Mouse (Mus musculus): ENCODE measurements at regions not wholly inside any gene's neighbourhood (a gene's known extent, or its start where the extent isn't known, plus 50 kb on each side); places are given as distances from the start of the nearest gene placed in this dataset.
"Not testable (repeated sequence)": the region's sequence is repeated elsewhere in the genome, so short reads cannot be mapped to it uniquely, and the experiment has no call there.

- DNase-seq (ENCODE audit: low spot score in 2 of 2): no peak
Measured at GRCm38 (mm10) chr10:37873925-37874324, 735.2 kb upstream of the Marcks start.

DNA sequence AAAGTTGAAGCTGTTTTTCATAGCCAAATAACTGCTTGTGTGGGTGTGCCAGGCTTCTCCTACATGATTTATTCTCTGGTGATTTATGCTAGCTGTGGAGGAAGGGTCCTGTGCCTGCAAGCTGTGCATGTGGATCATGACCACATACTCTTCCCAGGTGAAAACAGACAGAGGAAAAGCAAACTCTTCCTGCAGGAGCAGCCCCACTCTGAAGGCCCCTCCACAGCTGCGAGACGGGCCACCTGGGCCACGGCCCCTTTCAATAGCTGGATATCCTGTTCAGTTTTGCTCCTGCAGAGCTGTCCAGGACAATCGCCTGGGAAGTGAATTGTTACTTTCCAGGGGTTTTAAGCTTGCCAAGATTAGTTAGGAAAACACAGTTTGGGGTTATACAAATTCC lies 722.3 kb upstream of the Marcks start:
- no peak for DNase-seq (ENCODE audit: low spot score in 2 of 2)

DNA sequence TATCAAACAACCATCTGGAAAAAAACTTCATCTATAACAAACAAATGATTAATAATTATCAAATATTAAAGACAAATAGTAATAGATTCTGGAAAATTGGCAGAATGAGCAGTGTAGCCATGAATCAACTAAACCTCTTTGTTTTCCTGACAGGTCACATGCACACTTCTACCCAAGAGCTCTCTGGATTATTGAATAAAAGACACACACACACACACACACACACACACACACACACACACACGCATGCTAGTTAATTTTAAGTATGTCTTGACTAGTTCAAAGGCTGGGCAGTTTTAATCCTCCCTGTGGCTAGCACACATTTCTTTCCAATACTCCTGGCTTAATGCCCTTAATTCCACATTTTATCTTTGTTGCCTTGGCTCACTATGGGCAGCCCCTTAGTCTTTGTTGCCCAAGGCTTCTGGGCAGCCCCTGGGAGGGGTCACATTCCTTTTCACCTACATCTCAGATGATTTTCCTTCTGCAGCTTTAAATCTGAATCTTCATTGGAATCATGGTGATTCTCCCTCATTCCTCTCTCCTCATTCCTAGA lies 710.6 kb upstream of the Marcks start:
- no peak for DNase-seq (ENCODE audit: low spot score in 2 of 2)

- DNase-seq (ENCODE audit: low spot score in 2 of 2): no peak
Measured at GRCm38 (mm10) chr10:37842820-37843219, 704.1 kb upstream of the Marcks start.

DNA sequence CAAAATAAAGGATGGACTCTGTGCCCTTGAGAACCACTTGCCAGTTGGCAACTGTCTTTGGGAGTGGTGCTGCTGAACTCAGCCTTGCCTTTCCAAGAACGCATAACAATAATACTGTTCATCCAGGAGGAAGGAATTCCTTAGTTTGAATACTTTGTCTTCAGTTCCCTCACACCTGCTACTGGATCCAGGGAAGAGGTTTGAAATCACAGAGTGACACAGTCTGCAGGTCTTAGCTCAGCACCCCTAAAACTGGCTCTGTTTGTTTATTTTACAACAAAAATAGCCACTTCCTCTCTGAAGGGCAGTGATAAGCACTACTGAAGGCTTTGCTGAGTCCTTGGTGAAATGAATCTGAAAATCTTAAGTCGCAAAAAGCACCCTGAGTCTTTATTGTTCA lies 703.1 kb upstream of the Marcks start:
- DNase-seq (ENCODE audit: low spot score in 2 of 2): no peak

DNA sequence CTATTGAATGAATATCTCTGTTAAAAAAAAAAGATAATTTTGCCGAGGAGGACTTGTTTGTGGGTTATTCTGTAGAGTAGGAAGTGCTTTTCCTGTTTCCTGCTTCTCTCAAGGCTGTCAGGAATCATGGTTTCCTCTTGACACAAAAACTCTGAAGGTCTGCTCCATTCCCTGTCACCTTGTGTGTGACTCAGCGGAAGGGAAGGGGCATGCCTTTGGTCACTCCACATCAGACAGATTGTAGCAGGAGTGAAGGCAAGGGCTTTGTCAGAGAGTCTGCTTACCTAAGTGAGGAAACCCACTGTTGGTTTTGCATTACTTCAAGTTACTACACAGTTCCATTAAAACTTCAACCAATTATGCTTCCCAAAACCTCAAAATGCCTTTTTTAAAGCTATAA lies 699.0 kb upstream of the Marcks start:
- DNase-seq (ENCODE audit: low spot score in 2 of 2): no peak

DNA sequence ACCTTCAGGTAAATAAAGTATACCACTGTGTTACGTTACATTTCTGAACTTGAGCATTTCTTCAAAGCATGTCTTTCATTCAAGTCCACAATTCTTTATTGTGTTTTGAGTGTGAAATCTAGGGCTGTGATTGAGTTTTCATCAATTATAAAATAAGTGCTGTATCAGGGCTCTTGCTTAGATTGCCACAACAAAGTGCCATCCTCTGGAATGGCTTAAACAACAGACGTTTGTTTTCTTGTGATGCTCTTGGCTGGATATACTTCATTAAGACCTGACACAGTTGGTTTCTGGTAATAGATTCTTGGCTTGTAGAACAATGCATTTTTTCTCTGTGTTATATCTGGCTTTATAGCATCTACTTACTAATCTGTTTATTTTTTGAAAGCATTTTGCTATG lies 674.3 kb upstream of the Marcks start:
- no peak for DNase-seq (ENCODE audit: low spot score in 2 of 2)

DNA sequence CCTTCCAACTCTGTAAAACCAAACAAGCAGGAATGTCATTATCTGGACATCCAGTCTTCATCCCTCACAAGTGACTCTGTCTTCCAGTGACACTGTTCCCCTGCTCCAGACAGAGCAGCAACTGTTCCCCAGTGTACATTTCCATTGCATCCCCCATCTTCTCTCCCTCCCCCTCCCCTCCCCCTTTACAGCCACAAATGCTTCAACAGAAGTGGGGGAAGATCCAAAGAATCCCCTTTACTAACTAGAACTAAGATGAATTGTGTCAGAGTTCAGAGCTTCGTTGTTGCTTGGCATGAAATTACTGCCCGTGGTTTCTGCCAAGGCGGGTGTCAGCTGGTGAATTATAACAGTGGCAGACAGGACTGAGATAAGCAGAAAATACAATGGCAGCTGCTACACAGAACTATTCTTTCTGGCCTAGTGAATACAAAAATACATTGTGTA lies 673.7 kb upstream of the Marcks start:
- DNase-seq (ENCODE audit: low spot score in 2 of 2): peak; percentile 22 to 27

GRCm38 (mm10) chr10:37811789-37812188 lies 673.1 kb upstream of the Marcks start:
- DNase-seq (ENCODE audit: low spot score in 2 of 2): no peak

GRCm38 (mm10) chr10:37803225-37803805 lies 664.6 kb upstream of the Marcks start:
- DNase-seq (ENCODE audit: low spot score in 2 of 2): no peak

DNA sequence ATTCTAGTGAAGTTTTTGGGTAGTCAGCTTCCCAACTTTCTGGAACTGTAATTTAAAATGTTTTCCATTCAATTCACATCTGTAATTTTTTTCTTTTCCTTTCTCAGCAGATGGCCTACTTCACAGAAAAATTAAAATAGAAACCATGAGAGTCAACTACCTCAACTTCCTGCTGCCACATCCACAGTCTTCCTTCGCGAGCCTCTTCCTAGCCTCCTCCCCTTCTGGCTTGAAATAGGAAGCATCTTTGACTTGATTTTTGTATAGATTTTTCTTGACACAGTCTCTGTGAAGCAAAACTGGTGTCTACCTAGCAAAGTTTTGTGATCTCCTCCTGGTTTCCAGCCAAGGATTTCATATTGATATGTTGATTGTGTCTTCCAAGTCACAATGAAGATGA lies 660.7 kb upstream of the Marcks start:
- no peak for DNase-seq (ENCODE audit: low spot score in 2 of 2)

DNA sequence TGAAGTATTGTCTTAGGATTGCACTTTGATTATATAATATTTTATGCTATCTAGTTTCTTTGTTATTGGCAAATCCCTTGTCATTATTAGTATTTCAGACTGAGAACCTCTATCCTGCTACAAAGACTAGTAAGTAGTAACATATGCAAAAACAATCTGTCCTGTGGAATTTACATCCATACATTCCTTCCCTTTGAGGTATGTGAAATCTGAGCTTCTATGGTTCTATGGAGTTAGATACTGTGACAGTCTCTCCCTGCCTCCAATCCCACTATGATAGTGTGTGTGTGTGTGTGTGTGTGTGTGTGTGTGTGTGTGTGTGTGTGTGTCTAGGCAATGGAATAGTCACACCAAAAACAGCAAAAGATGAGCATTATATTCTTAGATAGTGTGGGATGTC lies 659.6 kb upstream of the Marcks start:
- no peak for DNase-seq (ENCODE audit: low spot score in 2 of 2)

DNA sequence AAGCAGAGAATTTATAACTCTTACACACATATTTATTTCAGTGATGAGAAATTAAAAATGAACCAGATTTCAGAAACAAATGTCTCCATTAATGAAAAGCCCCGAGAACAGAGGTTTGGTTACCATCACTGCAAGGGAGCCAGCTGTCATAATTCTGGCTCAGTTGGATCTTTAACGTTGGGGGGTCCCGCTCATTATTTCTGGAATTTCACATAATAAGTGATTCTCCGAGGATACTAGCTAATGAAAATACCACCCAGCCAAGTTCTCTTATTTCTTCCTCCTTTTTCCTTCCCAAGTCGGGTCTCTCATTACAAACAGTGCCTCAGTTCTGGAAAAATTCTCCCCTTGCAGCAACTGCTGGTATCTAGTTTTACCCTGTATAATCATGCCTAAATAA lies 659.0 kb upstream of the Marcks start:
- DNase-seq (ENCODE audit: low spot score in 2 of 2): no peak

DNA sequence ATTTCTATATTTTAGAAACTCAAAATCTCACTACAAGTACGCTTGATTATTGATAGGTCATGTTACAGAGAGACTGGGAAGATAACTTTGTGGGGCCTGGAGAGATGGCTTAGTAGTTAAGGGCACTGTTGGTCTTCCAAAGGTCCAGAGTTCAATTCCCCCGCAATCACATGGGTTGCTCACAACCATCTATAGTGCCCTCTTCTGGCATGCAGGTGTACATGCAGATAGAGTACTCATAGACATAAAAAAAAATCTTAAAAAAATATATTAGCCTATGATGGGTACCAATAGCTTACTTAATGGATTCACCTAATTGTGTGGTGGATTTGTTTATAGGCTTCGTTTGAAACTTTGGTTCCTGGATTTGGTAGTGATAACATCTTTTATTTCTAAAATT lies 654.2 kb upstream of the Marcks start:
- no peak for DNase-seq (ENCODE audit: low spot score in 2 of 2)

GRCm38 (mm10) chr10:37788049-37788448 lies 649.3 kb upstream of the Marcks start:
- DNase-seq (ENCODE audit: low spot score in 2 of 2): no peak

GRCm38 (mm10) chr10:37779383-37780302 lies 640.9 kb upstream of the Marcks start:
- no peak for DNase-seq (ENCODE audit: low spot score in 2 of 2)

GRCm38 (mm10) chr10:37760542-37761367 lies 622.0 kb upstream of the Marcks start:
- DNase-seq (ENCODE audit: low spot score in 2 of 2): no peak

DNA sequence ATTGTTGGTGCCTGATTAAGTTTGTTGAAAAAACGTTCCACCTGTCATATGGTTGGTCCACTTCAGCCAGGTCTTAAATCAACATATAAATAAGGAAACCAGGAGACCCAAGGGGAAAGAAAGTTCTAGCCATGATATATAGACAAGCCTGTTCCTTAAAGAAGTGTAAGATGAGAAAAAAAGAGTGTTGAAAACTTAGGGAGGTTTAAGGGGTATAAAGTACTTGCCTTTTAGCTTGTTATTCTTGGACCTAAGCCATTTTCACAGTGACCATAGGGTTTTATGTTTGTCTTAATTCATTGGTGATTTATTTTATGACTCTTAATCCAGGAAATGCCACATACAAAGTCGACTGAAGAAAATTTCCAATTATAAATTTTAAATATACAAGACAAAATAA lies 602.9 kb upstream of the Marcks start:
- DNase-seq (ENCODE audit: low spot score in 2 of 2): no peak

DNA sequence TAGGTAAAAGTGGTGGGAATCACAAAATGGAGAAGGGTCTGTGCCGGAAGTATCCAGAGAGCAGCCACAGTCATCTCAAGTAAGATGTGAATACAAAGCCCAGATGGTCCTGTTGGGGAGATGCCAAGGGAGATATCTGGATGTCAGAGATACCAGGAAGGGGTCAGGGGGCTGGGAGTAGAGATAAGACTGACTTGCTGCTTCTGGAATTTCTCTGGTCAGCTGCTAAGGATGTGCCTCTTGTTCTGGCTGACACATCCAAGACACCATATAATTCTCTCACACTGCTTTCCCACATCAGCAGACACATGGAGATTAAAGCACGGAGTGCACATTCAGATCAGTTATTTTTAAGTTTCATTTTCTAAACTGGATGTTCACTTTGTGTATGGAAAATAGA lies 600.3 kb upstream of the Marcks start:
- no peak for DNase-seq (ENCODE audit: low spot score in 2 of 2)

DNA sequence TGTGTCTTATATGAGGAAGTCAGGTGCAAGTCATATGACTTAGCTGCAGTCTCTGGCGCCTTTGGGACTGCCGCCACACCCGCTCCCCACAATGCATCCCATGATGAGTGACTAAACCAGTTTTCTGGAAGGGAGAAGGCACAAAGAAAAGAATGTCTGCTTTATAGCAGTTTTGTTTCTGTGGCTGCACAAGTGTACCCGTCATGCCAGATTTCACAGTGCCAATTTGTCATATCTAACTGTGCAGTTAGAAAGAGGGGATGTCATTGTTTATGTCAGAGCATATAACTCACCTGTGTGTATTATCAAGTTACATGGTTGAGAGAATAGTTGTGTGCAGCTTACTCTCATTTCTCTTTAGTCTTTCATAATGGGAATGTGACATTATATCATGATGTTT lies 586.9 kb upstream of the Marcks start:
- DNase-seq (ENCODE audit: low spot score in 2 of 2): no peak

DNA sequence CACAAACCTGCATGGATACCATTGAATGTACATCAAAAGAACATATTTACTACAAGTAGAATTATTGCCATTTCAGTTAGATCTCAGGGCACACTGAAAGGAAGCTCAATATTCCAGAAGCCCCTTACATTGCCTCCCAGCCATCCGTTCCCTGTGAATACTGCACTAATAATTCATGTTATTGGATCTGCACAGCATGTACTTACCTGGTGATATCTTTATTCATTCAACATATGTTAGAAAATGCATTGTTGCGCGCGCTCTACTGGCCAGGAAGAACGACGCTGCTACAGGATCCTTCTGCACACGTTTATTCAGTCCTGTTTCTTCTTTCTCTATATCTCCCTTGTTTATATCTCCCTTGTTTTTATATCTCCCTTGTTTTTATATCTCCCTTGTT lies 586.3 kb upstream of the Marcks start:
- DNase-seq (ENCODE audit: low spot score in 2 of 2): not testable (repeated sequence)

GRCm38 (mm10) chr10:37720748-37721147 lies 582.0 kb upstream of the Marcks start:
- no peak for DNase-seq (ENCODE audit: low spot score in 2 of 2)

Measured in frontal cortex, postnatal 10 days (tissue).